Mouse (Mus musculus) megakaryocyte, embryonic 14.5 days (primary cell): Measurements from ENCODE around the gene Slc2a6.

Experiments
- FLI1 ChIP-seq: IDR thresholded peaks from 2 replicates; pipeline ENCODE4 v1.6.1; 2012; ENCODE audit warnings: low read length, inconsistent platforms, mixed read lengths
- GATA1 ChIP-seq: IDR thresholded peaks from 3 replicates; pipeline ENCODE4 v1.6.1; 2012; ENCODE audit warnings: mixed read lengths, low read length, inconsistent platforms, borderline replicate concordance

GRCm38 (mm10) chr2:27021103-27021502 is 6.7 kb downstream of the Slc2a6 start:
- TF ChIP-seq GATA1 (no peak), FLI1 (no peak)
